Mouse (Mus musculus) kidney, postnatal 10 days (tissue): ENCODE data around the gene Umad1.
"Not testable (repeated sequence)": the region's sequence is repeated elsewhere in the genome, so short reads cannot be mapped to it uniquely, and the experiment has no call there.

Source experiments
- DNase-seq: peaks from one replicate; pipeline ENCODE4 v3.0.0; 2021; ENCODE audit warnings: mixed read lengths

The Umad1 gene

DNA sequence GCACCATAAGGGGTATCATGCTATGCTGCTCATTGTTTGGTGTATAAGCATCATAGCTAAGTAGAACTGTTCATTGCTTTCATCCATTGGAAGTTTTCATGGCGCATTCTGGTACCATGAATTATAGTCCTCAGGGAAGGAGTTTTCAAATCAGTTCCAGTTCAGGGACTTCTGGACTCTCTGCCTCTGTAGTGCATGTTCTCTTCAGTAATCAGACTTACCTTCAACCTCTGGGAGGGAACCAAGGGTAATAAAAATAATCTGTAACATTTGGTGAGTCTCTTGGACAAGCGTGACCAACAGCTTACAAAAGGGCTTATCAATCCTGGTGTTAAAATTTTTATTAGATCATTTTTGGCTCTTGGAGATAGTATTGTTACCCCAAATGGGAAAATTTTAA lies 60.5 kb downstream of the Umad1 start:
- DNase-seq, result no peak

DNA sequence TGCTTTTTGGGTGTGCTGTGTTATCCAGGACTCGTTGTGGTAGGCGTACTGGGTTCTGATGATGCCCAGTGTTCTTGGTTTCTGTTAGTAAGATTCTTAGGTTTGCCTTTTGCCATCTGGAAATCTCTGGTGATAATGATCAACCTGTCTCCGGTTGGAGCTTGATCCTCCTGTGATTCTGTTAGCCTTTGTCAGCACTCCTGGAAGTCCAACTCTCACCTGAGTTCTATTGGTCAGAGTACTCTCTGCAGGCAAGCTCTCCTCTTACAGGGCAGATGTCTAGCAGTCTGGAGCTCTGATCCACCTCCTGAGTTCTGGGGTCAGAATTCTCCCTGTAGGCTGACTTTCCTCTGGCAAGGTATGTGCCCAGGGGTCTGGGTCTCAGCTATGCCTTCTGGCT lies 72.4 kb downstream of the Umad1 start:
- DNase-seq, result not testable (repeated sequence)

DNA sequence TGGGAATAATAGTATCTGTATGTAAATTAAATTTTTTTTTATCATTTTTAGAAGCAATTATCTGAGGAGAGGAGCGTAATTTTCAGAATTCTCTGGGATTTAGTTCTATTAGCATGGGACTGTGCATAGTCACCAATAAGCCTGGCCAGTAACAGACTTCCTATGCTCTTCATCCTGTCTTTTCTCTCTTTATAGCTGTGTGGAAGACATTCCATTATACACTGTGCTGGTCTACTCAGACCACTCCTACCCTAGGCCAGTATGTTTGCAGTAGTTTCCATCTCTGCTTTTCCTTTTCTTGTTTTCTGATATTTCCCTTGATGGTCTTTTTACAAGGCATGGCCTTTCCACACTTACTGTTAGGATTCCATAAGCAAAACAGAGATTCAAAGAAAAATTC lies 74.3 kb downstream of the Umad1 start:
- DNase-seq, result no peak

DNA sequence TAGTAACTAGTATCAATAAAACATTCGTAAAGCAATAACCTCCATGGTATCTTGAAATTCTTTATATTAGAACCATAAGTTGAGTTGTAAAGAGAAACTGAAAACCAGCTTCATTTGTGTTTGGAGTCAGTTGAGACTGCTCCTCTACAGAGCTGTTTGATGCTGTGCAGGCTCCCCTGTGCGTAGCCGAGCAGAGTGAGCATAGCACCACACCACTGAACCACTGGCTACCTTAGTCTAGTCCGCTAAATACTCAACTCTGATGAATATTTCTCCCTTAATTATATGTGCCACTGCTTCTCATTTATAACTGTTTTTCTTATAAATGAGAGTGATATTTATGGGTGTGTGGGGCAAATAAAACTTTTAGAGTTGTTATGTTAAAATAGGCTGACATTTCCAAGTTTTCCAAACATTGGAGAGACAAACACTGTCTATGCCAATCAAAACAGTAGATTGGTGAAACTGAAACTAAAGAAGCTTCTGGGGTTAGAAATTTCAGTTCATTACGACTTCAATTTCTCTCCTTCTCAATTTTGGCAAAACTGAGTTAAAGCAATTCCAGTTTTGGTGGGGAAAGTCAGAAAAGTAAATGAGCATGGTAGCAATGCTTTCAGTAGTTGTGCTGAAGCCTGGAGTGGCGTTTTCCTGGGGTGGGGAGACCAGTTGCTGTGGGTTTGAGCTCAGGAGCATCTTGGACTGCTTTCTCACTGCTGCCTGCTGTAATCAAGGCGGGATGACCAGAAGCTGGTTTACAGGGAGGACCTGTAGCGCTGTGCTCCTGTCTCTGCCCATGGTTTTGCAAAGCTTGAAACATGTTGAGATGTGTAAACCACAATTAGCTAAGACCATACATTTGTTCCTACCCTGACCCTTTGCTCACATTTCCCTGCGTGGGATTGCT lies 77.7 kb downstream of the Umad1 start:
- no peak for DNase-seq

DNA sequence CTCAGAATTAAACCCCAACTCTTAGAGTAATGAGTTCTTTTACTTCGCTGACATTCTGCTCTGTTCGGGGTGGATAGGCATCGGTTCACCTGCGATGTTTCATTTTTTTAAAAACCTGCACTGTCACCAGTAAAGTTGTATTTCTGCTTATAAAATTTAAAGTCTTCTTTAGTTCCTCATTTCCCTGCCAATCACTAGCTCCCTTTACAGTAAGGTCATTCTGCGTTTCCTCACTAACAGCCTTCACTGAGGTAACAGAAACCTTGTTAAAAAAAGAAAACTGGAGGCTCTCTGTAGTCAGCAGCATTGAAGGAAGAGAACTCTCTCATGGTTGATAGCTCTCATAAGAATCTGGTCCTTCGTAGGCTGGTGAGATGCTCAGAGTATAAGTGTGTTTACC lies 80.4 kb downstream of the Umad1 start:
- DNase-seq, result no peak

DNA sequence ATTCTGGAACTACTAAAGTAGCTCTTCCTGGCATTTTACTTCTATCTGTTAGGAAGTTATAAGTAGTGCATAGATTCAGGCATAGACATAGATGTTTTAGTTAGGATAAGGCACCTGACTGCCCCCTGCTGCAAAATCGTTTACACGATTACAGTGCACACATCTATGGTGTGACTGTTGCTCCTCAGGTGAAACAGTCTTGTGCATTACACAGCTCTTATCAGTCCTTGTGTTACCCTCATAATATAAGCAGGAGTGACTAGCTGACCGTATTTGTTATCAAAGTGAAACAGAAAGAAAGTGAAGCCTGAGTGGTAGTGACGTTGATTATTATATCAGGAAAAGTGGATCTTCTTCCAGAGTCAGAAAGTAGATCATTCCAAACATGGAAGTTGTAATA lies 84.2 kb downstream of the Umad1 start:
- DNase-seq, result no peak

DNA sequence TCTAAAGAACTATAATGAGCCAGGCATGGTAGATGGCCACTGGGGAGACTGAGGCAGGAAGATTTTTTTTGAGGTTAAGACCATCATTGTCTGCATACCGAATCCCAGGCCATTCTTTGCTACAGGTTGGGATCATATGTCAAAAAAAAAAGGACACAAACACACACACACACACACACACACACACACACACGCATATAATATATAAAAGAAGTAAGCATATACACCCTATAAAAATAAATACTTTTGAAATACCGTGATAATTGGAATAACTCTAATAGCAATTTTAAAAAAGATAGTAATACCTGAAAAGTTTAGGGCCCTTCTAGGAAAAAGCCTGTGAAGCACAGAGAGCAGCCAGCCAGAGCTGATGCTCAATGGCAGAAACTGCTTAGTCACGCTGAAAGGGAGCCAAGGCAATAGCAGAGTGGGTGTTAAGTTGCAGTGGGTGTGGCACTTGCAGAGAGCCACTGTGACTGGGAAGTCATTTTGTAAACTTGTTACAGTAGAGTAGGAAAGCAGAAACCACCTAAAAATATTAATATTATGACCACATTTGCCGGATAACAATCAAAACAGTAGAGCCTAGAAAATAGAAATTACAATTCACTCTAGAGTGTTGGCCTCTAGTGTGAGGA lies 86.2 kb downstream of the Umad1 start:
- peak; percentile 50 for DNase-seq

DNA sequence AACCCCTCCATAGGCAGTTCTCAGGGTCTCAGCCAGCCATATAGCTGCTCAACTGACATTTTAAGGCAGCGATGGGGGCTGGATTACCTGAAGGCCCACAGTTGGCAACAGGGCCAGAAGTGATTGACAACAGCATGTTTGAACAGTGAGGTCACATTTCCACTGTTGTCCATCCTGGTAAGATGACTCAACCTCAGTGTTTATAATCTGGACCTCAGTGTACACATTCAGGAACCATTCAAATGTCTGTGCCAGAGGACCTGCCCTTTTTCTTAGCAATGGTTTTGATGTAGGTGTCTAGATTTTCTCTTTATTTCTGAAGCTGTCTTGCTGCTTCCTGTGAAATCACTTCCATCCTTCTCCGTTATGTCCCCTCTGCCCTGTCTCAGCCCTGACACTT lies 88.1 kb downstream of the Umad1 start:
- DNase-seq, result no peak

DNA sequence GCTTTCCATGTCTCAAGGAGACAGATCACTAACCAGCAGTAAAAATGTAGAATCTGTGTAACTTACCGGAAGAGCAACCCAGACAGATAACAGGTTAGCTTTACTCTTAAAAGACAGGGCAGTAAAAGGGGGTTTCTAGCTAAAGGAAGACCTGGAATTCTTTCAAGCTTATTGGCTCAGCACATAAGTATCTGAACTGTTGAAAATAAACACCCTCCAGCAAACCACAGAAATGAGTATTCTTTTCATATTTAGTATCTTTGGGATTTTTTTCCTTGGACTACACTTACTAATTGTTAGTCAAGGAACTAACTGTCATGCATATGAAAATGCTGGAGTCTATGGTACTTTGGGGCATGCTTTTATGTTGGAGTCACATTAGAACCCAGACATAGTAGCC lies 89.3 kb downstream of the Umad1 start:
- DNase-seq, result no peak

DNA sequence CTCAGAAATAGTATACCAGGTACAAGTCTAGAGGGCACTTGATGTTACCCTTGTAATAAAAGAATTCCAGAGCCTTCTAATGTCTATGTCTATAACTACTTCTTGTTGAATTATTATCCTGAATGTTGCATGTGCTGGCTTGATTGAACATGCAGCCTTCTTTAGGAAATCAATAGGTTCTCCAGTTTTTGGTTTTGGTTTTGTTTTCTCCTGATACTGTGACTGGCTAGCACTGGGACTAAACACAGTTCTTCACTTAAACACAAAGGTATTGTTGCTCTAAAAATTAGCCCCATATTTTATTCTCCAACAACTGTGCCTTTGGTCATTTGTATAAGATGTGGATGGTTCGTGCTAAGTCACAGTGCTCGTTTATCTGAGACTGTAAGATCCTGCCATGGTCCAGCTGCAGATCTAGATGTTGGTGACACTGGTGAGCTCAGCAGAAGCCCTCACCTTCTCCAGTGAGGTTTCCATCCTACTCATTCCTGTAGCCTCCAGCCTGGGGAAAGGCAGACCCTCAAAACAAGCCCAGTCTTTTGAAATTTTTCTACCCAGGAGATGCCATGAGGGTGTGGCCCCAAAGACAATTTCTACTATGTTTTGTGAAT lies 90.1 kb downstream of the Umad1 start:
- DNase-seq, result no peak

DNA sequence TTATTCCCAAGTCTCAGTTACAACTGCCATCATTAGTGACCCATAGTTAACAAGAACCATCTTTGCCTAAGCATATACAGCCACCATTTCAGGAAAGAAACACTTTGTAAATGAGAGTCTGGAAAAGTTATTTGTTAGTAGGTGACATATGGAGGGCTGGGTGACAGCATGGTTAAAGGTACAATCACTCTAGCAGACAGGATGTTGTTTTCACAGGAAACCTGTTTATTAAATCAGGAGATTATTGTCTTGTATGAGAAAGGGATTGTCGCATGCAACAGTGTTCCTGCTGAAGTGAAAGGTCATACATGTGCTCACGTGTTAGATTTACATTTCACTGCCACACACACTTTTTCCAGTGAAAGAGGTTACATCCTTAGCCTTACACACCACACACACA lies 92.4 kb downstream of the Umad1 start:
- no peak for DNase-seq

DNA sequence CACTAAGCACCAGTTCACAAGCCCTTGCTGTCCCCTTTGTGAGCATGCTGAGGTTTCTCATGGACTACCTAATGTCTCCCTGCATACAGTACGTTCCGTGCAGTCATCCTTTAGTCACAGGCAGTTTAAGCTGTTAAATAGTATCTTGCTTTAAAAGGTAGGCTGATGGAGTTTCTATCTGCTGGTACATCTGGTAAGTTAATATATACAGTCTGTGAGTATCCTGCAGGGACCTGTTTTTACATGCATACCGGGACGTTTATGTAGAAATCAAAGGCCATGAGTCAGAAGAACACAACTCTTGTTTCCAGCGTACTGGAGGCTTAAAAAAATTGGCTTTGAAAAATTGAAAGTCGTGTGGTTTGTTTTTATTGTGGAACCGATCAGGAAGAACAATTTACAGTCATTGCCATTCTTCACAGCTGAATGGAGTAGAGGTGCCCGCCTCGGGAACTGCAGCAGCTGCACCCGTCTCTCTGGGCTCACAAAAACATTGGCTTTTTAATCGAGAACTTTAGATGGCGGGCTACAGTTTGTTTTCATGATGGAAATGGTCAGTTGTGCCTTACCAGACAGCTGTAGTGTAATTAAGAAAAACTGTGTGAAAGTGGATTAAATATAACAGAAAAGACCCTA lies 93.6 kb downstream of the Umad1 start:
- DNase-seq, result no peak

DNA sequence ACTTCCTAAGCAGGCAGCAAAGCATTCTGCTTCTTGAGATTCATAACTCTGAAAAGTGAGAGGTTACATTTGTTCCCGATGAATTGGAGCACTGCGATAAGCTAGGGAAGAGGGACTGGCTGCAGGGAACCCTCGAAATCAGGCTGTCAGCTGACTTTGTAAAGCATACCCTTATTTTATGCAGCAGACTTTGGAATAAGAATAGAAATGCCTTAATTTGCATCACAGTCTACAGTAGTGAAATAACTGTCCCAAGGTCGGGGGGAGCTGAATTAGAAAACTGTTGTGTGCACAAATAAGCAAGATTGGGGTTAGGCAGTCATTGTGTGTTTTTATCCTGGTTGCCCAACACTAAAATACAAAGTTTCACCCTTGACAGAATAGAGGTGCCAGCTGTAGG lies 94.4 kb downstream of the Umad1 start:
- DNase-seq, result no peak

DNA sequence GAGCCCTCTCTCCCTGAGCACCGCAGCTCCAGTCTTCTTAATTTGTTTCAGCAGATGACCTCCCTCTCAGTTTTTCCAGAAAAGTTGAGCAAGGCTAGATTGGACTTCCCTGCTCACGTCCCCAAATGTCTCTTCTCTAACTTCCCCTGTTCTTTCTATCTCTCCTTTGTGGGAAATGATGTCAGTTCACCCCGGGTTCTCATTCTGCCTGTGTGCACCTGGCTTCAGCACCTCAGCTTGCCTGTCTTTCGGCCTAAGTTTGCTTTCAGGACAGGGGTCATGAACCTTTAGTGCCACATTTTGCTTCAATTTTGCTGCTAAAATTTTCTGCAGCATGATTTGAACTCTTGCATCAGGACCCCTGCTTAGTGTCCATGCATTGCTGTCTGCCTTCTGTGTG lies 95.8 kb downstream of the Umad1 start:
- DNase-seq, result no peak

DNA sequence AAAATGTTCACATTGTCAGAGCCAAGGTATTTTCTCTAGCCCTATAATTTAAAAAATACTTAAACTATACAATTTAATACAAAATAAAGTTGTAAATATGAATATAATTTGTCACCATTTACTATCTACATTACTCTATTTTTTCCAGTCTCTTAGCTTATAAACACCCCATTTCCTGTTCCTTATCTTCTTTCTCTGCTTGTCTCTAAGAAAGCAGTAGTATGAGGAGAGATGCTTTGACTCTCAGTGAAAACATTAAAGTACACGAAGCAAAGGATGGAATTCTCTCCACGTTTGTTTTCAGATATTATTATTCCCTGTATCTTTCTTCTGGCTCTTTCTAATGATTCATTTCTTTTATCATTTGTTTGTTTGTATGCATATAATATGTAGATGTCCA lies 99.1 kb downstream of the Umad1 start:
- DNase-seq, result no peak

DNA sequence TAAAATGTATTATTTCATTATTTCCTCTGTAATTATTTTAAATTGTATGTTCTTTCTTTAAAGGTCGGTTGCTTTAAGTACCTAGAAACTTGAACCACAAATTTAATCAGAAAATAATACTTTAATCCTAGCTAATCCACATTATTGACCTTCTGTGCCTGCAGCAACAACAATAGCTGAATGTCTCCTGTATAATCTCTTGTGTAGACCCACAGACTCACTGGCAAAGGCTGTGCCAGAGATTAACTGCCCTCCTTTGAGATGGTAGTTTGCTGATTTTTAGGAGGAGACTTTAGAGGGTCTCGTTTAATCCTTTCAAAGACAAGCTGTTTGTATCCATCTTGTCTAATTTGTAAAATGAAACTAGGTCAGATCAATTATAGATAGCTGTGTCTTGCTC lies 99.7 kb downstream of the Umad1 start:
- no peak for DNase-seq

DNA sequence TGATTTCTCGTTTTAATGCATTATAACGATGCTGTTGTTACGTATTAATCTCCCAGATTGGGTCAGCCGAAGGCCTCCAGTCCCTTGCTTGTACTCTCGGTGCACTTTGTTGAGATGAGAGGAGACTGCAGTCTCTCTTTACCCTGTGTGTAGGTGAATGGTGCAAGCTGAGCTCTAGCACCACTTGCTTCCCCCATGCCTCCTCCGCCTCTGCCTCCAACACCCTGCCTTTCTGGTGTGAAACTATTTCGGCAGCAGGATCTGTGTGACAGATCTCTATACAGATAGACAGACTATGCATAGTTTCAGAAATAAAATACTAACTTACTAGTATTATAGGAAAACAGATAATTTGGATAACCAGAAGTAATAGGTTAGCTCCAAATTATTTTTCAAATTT lies 101.7 kb downstream of the Umad1 start:
- DNase-seq, result no peak

DNA sequence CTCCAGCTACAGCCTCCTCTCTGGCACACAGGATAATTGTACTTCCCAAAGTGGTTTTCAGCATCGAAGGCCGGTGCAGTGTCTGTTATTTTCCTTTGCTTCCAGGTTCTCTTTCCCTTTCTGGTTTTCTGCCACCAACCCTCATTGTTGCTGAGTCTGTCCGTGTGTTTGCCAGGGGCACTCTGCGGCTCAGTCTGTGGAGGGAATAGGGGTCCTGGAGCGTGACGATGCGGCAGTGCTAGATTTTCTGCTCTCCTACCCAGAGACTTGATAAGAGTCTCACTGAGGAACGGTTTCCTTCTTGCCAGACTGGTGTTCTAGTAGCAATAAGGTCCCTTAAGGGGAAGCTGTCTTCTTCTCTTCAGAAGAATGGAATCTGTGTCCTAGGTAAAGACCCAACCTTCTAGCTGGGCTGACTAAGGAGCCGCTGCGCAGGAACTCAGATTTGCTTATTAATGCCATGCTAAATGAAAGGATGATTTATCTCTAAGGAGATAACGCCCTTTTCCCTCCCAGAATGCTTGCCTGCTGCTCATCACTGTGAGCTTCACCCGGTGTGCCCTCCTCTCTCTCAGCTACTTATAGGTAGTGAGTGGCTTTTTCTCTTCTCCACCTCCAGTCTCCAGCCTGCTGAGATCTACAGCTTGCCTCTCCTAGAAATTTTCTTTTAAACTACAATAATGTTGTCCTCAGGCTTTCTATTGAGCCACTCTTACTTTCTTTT lies 105.1 kb downstream of the Umad1 start:
- DNase-seq, result no peak

DNA sequence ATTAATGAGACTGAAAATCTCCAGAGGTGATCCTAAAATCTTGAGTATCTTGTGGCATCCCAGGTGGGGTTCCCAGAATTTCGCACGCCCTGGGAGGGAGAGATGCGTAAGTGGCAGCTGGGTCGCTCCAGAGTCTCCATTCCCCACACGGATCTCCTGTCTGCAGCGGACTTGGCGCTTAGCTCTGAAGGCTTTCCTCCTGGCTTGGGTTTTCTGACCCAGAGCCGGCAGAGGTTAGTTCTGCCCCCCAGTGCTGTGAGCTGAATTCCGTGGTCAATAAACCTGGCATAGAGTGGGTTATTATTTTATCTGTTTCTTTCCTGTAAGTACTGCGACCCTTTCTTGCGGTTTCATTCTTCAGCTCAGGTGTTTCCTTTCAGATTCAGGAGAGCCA lies 105.7 kb downstream of the Umad1 start:
- DNase-seq, result no peak

DNA sequence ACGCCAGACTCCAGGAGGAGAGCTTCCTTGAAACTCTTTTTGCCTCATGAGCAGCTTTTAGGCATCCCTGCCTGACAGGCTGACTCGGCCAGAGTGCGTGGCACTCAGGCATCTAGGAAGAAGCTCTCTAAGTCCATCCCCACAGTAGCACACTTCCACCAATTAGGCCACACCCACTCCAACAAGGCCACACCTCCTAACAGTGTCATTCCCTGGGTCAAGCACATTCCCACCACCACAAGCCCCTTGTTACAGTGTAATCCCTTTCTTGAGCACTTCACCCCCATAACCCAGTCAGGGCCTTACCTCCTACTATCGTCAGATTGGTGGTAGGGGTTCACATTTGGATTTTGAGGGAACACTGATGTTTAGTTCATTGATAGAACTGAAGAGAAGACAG lies 108.6 kb downstream of the Umad1 start:
- no peak for DNase-seq

DNA sequence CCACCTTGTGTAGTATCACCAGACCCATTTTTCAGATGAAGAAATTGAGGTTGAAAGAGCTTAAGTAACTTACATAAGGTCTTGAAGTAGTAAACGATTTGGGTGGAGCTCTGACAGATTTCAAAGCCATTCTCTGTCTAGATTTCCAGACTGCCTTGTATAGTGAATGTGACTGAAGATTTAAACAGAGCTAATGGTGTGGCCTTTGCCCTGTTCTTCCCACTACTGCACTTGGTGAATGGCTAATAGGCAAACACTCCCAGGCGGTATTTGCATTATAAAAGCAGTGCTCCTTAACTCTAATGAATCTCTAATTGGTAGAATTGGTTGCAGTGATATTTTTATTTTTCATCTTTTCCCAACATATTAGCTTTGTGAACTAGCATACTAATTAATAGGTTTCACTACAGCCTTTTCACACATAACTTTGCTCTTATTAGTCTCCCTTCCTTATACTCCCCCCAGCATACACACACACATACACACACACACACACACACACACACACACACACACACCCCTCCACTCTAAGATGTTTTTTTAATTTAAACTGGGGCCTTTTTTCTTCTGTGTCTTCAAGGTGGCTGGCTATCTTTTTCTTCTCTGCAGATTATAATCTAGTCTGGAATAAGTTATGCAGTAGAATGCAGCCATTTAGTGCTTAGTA lies 109.2 kb downstream of the Umad1 start:
- no peak for DNase-seq

DNA sequence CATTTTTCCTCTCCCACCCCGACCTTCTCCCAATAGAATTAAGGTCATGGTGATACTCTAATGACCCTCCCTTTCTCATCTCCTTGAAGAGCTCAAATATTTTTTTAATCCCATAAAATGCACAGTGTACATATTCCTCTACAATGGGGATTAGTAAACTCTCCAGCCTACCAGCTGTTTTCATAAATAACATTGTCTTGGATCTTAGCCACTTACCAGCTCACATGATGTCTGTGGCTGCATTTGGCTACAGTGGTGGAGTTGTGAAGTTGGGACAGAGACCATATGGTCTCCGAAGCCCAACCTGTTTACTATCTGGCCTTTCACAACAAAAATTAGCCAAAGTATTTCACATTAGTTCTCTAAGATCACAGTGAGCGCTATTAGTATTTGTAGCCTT lies 111.5 kb downstream of the Umad1 start:
- DNase-seq, result peak; percentile 40
